Mouse (Mus musculus) large intestine, adult 2 months (tissue): ENCODE data around the gene Zfp583. TPM values are rescaled to one million over a fixed set of nuclear protein-coding genes. Genes with fewer than 3 reads are reported as not detected.

Source experiments
- DNase-seq: peaks from one replicate; pipeline ENCODE4 v3.0.0-alpha.2; 2012; ENCODE audit warnings: low read depth, low spot score
- WGBS: fragments of 180-500 bp; shearing (Covaris S2); methylation state at CpG from one replicate; pipeline ENCODE4 v1.1.7; 2018; 5-methylcytosine and 5-hydroxymethylcytosine counted together
- polyA plus RNA-seq: library from polyadenylated mRNA; depleted of rRNA; stranded (reverse); fragments of >200 nt; gene quantifications from 2 replicates; pipeline ENCODE4 v1.2.3, GENCODE M21; 2012; rRNA removed

Gene Zfp583
- polyA plus RNA-seq, 1 experiment: 0.09 TPM

DNA sequence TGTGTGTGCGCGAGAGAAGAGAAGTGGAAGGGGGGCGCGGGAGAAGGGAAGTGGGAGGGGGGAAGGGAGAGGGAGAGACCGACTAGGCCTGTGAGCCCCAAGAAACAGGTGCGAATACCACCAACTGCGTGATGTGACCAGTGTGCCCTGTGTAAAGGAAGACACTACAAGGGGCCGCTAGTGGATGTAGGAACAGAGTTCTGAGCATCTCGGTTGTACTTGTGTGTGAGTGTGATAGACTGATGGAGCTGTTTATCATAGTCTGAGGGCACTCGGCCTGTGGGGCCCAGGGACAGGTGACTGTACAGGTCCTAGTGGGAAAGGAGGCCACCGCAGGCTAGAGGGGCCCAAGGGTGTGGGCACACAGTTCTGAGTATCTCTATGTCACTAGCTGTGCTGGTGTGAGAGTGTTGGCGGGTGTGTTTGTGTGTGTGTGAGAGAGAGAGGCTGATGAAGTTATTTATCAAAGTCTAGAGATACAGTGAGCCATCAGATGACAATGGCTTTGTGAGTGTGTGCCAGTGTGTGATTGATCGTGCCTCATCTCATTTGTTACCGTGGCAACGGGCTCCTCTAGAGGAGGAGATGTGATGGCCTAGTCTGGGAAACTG is 44.1 kb downstream of the Zfp583 start:
- no peak for DNase-seq
- 35% methylated on average over 15 of the region's 15 CpGs for WGBS

DNA sequence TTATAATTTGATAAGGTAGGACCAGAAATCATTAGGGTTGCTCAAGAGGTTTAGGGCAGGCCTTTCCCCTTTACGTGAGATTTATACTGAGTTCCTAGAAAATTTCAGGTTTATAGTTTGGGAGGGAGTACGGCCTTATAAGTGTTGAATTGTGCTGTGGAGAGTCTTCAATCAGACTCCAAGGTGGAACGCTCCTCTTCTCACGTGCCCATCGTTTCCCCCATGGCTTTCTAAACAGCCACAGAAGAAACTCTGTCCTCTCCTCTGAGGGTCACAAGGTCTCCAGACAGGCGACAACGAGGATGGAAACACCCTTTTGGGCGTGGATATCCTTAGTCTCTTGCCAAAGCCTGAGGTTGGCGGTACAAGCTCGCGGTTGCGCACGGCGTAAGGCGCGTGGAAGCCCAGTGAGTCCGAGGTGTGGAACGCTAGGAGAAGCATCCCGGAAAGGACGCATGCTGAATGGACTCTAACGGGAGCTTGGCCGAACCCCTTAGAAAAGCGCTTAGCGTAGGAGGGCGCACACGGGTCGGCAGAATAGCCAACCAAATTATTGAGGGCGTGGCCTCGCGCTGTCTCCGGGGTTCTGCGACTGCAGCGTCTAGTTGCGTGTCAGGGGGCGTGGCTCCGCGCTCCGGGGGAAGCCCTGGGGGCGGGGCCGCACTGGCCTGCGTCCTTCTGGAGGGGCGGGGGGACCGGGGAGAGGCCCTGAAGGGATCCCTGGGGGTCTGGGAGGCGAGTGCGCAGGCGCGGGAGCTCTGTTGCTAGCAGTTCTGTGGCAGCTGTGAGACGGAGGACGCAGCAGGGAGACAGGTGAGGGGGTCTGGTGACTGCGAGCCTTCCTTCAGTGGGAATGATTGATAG is 45.0 kb downstream of the Zfp583 start, which contains the start of gene Zfp667:
Zfp667 (plus strand) TSS at position 738 of the 864 bp plus-strand sequence.
- DNase-seq: peak; percentile 73
- under 1% methylated on average over 49 of the region's 50 CpGs for WGBS

DNA sequence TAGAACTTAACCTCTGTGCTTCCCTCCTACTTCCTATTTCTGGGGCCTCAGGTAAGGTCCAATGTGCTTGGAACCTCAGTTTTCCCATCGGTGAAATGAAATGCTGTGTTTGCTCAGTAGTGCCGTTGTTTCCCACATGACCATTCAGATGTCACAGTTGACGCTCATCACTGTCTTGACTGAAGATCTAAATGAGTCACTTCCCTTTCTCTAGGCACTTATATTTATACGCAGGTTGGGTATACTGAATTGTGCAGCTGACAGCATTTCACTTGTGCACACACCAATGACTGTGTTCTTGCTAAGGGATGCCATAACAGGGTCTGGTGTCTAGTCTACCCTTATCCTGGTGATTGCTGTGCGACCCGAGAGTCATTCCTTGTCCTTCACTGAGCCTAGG is 45.7 kb downstream of the Zfp583 start:
- WGBS: 77% methylated on average over 6 of the region's 6 CpGs
- no peak for DNase-seq

GRCm38 (mm10) chr7:6284442-6285012 is 46.6 kb downstream of the Zfp583 start:
- WGBS: 93% methylated on average over 4 of the region's 4 CpGs
- DNase-seq: no peak

DNA sequence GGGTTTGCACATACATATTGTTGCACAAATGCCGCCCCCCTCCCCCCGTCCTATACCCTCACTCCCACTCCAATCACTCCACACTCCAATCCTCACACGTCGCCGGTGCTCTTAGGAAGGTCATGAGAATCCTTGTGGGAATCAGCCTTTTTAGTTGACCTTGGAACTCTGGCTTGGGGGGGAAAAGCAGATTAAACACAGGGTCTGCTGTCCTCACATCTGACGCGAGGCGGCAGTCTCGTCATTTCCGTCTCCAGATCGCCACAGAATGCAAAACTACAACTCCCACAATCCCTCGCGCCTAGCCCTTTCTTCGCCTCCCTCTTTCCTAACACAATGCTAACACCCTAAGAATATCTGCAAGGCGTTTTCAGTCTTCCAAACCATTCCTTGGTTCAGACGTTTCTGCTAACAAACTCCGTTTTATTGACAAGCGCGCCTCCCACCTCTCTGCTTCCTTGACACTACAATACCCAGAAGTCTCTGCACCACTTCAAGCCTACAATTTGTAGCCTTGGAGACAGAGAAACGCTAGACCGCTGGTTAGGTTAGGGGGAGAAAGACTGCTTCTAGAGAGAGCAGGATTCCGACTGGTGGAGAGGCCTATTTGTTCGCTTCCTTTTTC is 47.5 kb downstream of the Zfp583 start:
- WGBS: under 1% methylated on average over 23 of the region's 23 CpGs

GRCm38 (mm10) chr7:6282749-6283148 is 48.3 kb downstream of the Zfp583 start:
- peak; percentile 57 for DNase-seq
- 2% methylated on average over 1 of the region's 1 CpGs for WGBS

More for the DNA sequence above, 47.5 kb downstream of the Zfp583 start:
- DNase-seq: peak; percentile 76

- no peak for DNase-seq
- 14% methylated on average over 3 of the region's 3 CpGs for WGBS
These were observed 53.2 kb downstream of the Zfp583 start for GRCm38 (mm10) chr7:6277906-6278305.

- 60% methylated on average over 8 of the region's 8 CpGs for WGBS
- no peak for DNase-seq
These were observed 65.4 kb downstream of the Zfp583 start for GRCm38 (mm10) chr7:6265695-6266094.

Other genes starting within 250 kb of the Zfp583 start
- gene Zfp787, start 175.3 kb downstream of the Zfp583 start, polyA plus RNA-seq: 33.6 and 45.2 TPM in 2 replicates
- 15.1 and 17.8 TPM in 2 replicates for gene Zfp444, start 159.1 kb downstream of the Zfp583 start, polyA plus RNA-seq
- gene Galp, start 134.2 kb downstream of the Zfp583 start, polyA plus RNA-seq: 0.15 TPM in 1 of 2 replicates, not detected in the other
- not detected in 2 replicates for gene Zscan5b, start 109.0 kb downstream of the Zfp583 start, polyA plus RNA-seq
- gene Epp13, start 78.6 kb downstream of the Zfp583 start, polyA plus RNA-seq: 0.31 and 0.45 TPM in 2 replicates
- 0.19 and 0.31 TPM in 2 replicates for gene Zfp667, start 44.7 kb downstream of the Zfp583 start, polyA plus RNA-seq
- gene Gm3854, start 12.5 kb upstream of the Zfp583 start, polyA plus RNA-seq: 0.07 TPM in 1 of 2 replicates, not detected in the other
- gene Zfp78, start 32.0 kb upstream of the Zfp583 start, polyA plus RNA-seq: 0.10 and 0.23 TPM in 2 replicates
- gene Zfp28, start 52.0 kb upstream of the Zfp583 start, polyA plus RNA-seq: 0.60 and 0.86 TPM in 2 replicates
- gene Smim17, start 67.4 kb upstream of the Zfp583 start, polyA plus RNA-seq: not detected in 2 replicates
- gene Gm20715, start 79.0 kb upstream of the Zfp583 start, polyA plus RNA-seq: not detected in 2 replicates
- gene Olfr1344, start 107.4 kb upstream of the Zfp583 start, polyA plus RNA-seq: not detected in 2 replicates
- not detected in 2 replicates for gene Olfr1336, start 124.9 kb upstream of the Zfp583 start, polyA plus RNA-seq
- gene Olfr1346, start 135.8 kb upstream of the Zfp583 start, polyA plus RNA-seq: not detected in 2 replicates
- not detected in 2 replicates for gene Olfr5, start 155.7 kb upstream of the Zfp583 start, polyA plus RNA-seq
- not detected in 2 replicates for gene Olfr1347, start 168.5 kb upstream of the Zfp583 start, polyA plus RNA-seq
- gene Olfr1348, start 177.5 kb upstream of the Zfp583 start, polyA plus RNA-seq: not detected in 2 replicates
- gene Olfr1349, start 191.7 kb upstream of the Zfp583 start, polyA plus RNA-seq: not detected in 2 replicates
- gene Olfr1350, start 233.6 kb upstream of the Zfp583 start, polyA plus RNA-seq: not detected in 2 replicates